Mouse (Mus musculus) E14TG2a.4 (cell line): ENCODE data around the gene Slc18b1.

Experiments used
- CTCF ChIP-seq: conservative IDR thresholded peaks from 2 replicates; pipeline ENCODE4 v1.5.1; 2014; ENCODE audit warnings: low read length
- POU5F1 ChIP-seq: IDR thresholded peaks from 2 replicates; pipeline ENCODE4 v1.6.1; 2014; ENCODE audit warnings: low read length, borderline replicate concordance

DNA sequence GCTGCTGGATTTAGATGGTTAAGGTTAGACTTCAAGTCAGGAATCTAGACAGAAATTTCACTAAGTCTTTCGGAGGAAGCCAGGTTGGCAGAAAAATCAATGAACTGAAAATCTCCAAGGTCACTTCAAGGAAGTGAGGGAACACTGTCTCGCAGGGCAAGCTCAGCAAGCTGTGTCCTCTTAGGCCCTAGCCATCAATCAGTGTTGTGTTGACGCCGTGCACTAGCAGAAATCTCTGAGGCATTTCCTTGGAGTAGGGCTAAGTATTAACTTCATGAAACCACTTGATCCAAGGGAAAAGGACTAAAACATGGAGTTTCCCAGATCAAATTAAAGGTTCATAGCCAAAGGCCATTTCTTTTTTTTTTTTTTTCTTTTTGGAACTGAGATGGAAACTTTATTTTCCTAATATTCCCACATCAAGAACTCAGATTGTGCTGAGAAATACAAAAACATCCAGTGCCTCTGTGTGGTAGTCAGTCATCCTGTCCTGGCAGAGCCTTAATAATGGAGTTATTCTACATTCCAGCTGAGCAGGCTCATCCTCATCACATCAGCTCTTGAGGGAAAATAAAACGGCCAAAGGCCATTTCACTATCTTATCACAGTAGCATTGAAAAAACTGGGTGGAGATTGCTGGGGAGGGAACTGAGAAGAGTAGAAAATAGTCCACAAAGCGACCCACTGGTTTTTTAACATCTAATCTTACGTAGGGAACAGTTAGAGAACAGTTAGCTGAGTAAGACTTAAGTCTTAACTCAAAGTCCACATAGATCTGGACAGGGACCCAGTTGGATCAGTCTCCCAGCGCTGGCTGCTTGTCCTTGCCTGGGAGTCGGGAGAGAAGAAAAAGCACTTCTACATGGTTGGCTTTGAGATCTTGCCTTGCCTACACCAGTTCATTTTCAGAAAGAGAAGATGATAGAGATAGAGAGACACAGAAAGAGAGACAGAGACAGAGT is 39.5 kb downstream of the Slc18b1 start:
- TF ChIP-seq CTCF, result no peak
- TF ChIP-seq POU5F1, result no peak
